ENCODE assay signal across 11 mouse cellular contexts in the genomic region with DNA sequence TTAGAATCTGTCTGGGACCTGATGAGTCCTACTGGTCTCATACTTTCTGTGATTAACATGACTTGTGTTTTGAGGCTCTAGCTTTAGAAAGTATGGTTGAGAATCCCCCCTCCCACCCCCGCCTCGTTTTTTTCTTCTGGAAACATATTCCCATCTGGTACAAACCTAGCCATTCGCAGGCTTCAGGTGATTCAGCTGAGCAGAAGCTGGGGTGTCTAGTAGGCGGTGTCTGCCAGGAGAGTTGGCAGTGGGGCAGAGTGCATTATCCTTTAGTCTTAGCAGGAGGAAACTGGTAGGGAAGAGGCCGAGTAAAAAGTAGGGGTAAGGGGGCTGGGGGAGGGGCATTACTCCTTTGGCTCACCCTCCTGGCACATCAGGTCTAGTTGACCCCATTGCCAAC. TPM values are rescaled to one million over a fixed set of nuclear protein-coding genes. Genes with fewer than 3 reads are reported as not detected.
A peak's percentile ranks its signal among the peaks of the same experiment; 100 is the strongest.
DNase-seq lines count a peak whose midpoint lies in the region; ATAC-seq and TF ChIP-seq lines count a peak whose summit lies in the region.
"Had no signal": no experiment of that assay in that cellular context is flagged by ENCODE, and none has a peak within 500 bp of the region (broad histone marks: within the 10 kb centered on the region; RNA-seq: fewer than 3 reads in every experiment).

No protein-coding gene starts in this region.

- peak overlapping the region; percentile 53; the same call in 1 of the 2 replicates for H3K9ac ChIP-seq in embryonic facial prominence, embryonic 12.5 days
- H3K9ac ChIP-seq in hindbrain, embryonic 15.5 days: 0 out of 2 replicates have a peak overlapping the region, but pooled peaks have one; percentile 49
- H3K9ac ChIP-seq in midbrain, embryonic 13.5 days (replicated peaks): peak overlapping the region; percentile 63; the same call in 1 of the 2 replicates

- TF ChIP-seq CTCF in kidney, adult 2 months (conservative IDR thresholded peaks at IDR 0.05; ENCODE audit: insufficient read depth, insufficient read length, low read depth, low read length): no peak

- 0 out of 2 replicates have a peak, but pooled peaks cover 4% of the 10 kb centered on the region for H3K4me1 ChIP-seq in kidney, adult 2 months (ENCODE audit: control insufficient read depth, insufficient read depth, low read length)
- H3K4me1 ChIP-seq in embryonic facial prominence, embryonic 12.5 days: peaks cover 14% of the 10 kb centered on the region
- H3K4me1 ChIP-seq in hindbrain, embryonic 15.5 days (replicated peaks): peaks cover 26% of the 10 kb centered on the region
- H3K4me1 ChIP-seq in midbrain, embryonic 13.5 days (replicated peaks): peaks cover 30% of the 10 kb centered on the region

- 0 out of 2 replicates have a peak overlapping the region, but pooled peaks have one; percentile 62 for H3K4me3 ChIP-seq in kidney, adult 2 months (ENCODE audit: insufficient read depth, low read depth, low read length)
- peak overlapping the region; percentile 58 for H3K4me3 ChIP-seq in embryonic facial prominence, embryonic 12.5 days
- H3K4me3 ChIP-seq in hindbrain, embryonic 15.5 days: peak overlapping the region; percentile 56
- peak overlapping the region; percentile 47 for H3K4me3 ChIP-seq in midbrain, embryonic 13.5 days (replicated peaks)
- H3K4me3 ChIP-seq: myocyte had no signal

- TF ChIP-seq POLR2A in kidney, adult 2 months (IDR thresholded peaks at IDR 0.05; ENCODE audit: low read depth, low read length): no peak

- H3K9me3 ChIP-seq in embryonic facial prominence, embryonic 12.5 days: no peaks in the 10 kb centered on the region
- H3K9me3 ChIP-seq in hindbrain, embryonic 15.5 days: no peaks in the 10 kb centered on the region
- H3K9me3 ChIP-seq in midbrain, embryonic 13.5 days: no peaks in the 10 kb centered on the region

- ATAC-seq in embryonic facial prominence, embryonic 12.5 days (ENCODE audit: insufficient number of reproducible peaks, insufficient read depth, low FRiP score, low TSS enrichment): no peak
- no peak for ATAC-seq in hindbrain, embryonic 15.5 days (ENCODE audit: low FRiP score, low read depth)
- ATAC-seq in midbrain, embryonic 13.5 days: no peak; the same call in 1 of the 2 replicates

- 47% methylated on average over 5 of the region's 5 CpGs for WGBS in kidney, adult 2 months
- WGBS in embryonic facial prominence, embryonic 12.5 days: 50% methylated on average over 5 of the region's 5 CpGs
- WGBS in hindbrain, embryonic 15.5 days: 48% methylated on average over 5 of the region's 5 CpGs
- 43% methylated on average over 5 of the region's 5 CpGs for WGBS in midbrain, embryonic 13.5 days

- peak overlapping the region; percentile 99 for H3K4me2 ChIP-seq in embryonic facial prominence, embryonic 12.5 days (replicated peaks)
- peak overlapping the region; percentile 80 for H3K4me2 ChIP-seq in hindbrain, embryonic 15.5 days
- peak overlapping the region; percentile 89 for H3K4me2 ChIP-seq in midbrain, embryonic 13.5 days (replicated peaks)

- DNase-seq in kidney, adult 2 months: no peak
- no peak for DNase-seq in kidney, postnatal 14 days
- DNase-seq in urinary bladder, postnatal 10 days (ENCODE audit: low spot score): no peak
- DNase-seq in layer of hippocampus, adult 8-10 months (ENCODE audit: low spot score in 2 of 2): no peak
- DNase-seq in thymus, postnatal 25 days: no peak

- H3K27me3 ChIP-seq in kidney, adult 2 months (replicated peaks; ENCODE audit: control insufficient read depth, insufficient read depth, low read length): no peaks in the 10 kb centered on the region
- peaks cover 38% of the 10 kb centered on the region for H3K27me3 ChIP-seq in embryonic facial prominence, embryonic 12.5 days
- H3K27me3 ChIP-seq in hindbrain, embryonic 15.5 days: peaks cover 9% of the 10 kb centered on the region
- H3K27me3 ChIP-seq in midbrain, embryonic 13.5 days: peaks cover 39% of the 10 kb centered on the region

- H3K36me3 ChIP-seq in kidney, adult 2 months (ENCODE audit: control insufficient read depth, insufficient read depth, low read length): peaks cover 2% of the 10 kb centered on the region; the same call in 1 of the 2 replicates
- H3K36me3 ChIP-seq in embryonic facial prominence, embryonic 12.5 days: no peaks in the 10 kb centered on the region
- H3K36me3 ChIP-seq in hindbrain, embryonic 15.5 days: 0 out of 2 replicates have a peak, but pooled peaks cover 4% of the 10 kb centered on the region
- peaks cover 5% of the 10 kb centered on the region for H3K36me3 ChIP-seq in midbrain, embryonic 13.5 days
- H3K36me3 ChIP-seq: G1E had no signal

- no peak overlapping the region for H3K27ac ChIP-seq in kidney, adult 2 months (ENCODE audit: insufficient read depth, low read depth, low read length)
- no peak overlapping the region for H3K27ac ChIP-seq in embryonic facial prominence, embryonic 12.5 days
- H3K27ac ChIP-seq in hindbrain, embryonic 15.5 days (replicated peaks): no peak overlapping the region
- H3K27ac ChIP-seq in midbrain, embryonic 13.5 days: no peak overlapping the region

RNA-seq across cellular contexts. Expression of a gene that starts 30.2 kb away (rescaled TPM):
- polyA plus RNA-seq in kidney, adult 2 months (2012; rRNA removed): 306 and 370 TPM in 2 replicates
- polyA plus RNA-seq in embryonic facial prominence, embryonic 12.5 days (2016; fragmentation: Nextera tagmentation; extraction: Ambion mirVana): not detected in 2 replicates
- not detected in 2 replicates for polyA plus RNA-seq in hindbrain, embryonic 15.5 days (2015; fragmentation: Nextera tagmentation; extraction: Ambion mirVana)
- 0.26 TPM in 1 of 2 replicates, not detected in the other for polyA plus RNA-seq in midbrain, embryonic 13.5 days (2015; fragmentation: Nextera tagmentation; extraction: Ambion mirVana)
- not detected for total RNA-seq in layer of hippocampus, adult 8-10 months (2022)
- total RNA-seq: G1E; hematopoietic stem cell, adult 5-6 weeks had no signal
- polyA plus RNA-seq: G1E, myocyte had no signal

RNA-seq across cellular contexts. Expression of a gene that starts 44.5 kb away (rescaled TPM):
- polyA plus RNA-seq in kidney, adult 2 months (2012; rRNA removed): 14.7 and 16.2 TPM in 2 replicates
- polyA plus RNA-seq in embryonic facial prominence, embryonic 12.5 days (2016; fragmentation: Nextera tagmentation; extraction: Ambion mirVana): 8.8 and 10.0 TPM in 2 replicates
- polyA plus RNA-seq in hindbrain, embryonic 15.5 days (2015; fragmentation: Nextera tagmentation; extraction: Ambion mirVana): 14.7 and 17.3 TPM in 2 replicates
- 15.4 and 15.7 TPM in 2 replicates for polyA plus RNA-seq in midbrain, embryonic 13.5 days (2015; fragmentation: Nextera tagmentation; extraction: Ambion mirVana)
- 10 to 100 TPM; 27.1 to 32.6 (median 27.9) TPM for total RNA-seq in layer of hippocampus, adult 8-10 months (2022)
- polyA plus RNA-seq: G1E had no signal

Comparison
In these comparisons a context has a peak if more than half of its experiments do, and no peak if none do; other contexts are left out.
1. RNA of a gene that starts 30.2 kb away (polyA plus RNA-seq): 306 to 370 TPM in kidney, adult 2 months; 0.26 TPM in midbrain, embryonic 13.5 days, not detected in hindbrain, embryonic 15.5 days and not detected in embryonic facial prominence, embryonic 12.5 days; every median in the first group is over 100 times any median in the second.
2. Peak in every context shown above with its lines, with median percentiles within 50 percentile points of each other: H3K4me3 ChIP-seq, H3K4me2 ChIP-seq and H3K9ac ChIP-seq.